Mouse (Mus musculus) lung, postnatal 0 days (tissue): ENCODE data around the gene Ythdf1.

Experiments used
- CTCF ChIP-seq: IDR thresholded peaks from 2 replicates; pipeline ENCODE4 v1.5.1; 2016; ENCODE audit warnings: antibody characterized with exemption, mild to moderate bottlenecking
- EP300 ChIP-seq: IDR thresholded peaks from 2 replicates; pipeline ENCODE4 v1.6.1; 2016; ENCODE audit warnings: antibody characterized with exemption, mild to moderate bottlenecking, control low read depth

DNA sequence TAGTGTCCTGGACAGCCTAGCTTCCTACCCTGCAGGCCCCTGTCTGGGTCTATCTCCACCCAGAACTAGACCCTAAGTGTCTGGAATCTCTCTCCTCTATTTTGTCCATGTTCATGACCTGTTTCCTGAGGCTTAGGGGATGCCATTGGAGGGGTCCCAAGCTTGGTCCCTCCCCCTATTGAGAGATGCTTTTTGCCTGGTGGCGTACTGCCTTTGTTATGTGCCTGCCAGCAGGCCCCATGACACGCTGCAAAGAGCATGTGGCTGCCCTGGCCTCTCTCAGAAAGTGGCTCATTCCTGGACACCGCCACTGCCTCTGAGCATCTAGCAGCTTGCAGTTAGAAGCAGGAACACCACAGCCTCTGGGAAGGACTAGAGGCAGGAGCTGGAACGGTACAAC lies 8.0 kb upstream of the Ythdf1 start, which contains the start of gene Birc7:
- no peak for TF ChIP-seq CTCF
- TF ChIP-seq EP300 = no peak
